Mouse (Mus musculus): ENCODE measurements at regions not wholly inside any gene's neighbourhood (a gene's known extent, or its start where the extent isn't known, plus 50 kb on each side); places are given as distances from the start of the nearest gene placed in this dataset.

GRCm38 (mm10) chr7:111163321-111163720 is 80.5 kb upstream of the Eif4g2 start:
- no peak for TF ChIP-seq CTCF (IDR thresholded peaks at IDR 0.05)
- no peak for TF ChIP-seq EP300 (IDR thresholded peaks at IDR 0.05)

Data from lung, postnatal 0 days (tissue).